In genomic region chr3:136295250-136295649, GRCm38 (mm10) we compare ENCODE assay signal across 27 mouse cellular contexts. TPM values are rescaled to one million over a fixed set of nuclear protein-coding genes. Genes with fewer than 3 reads are reported as not detected.
DNase-seq lines count a peak whose midpoint lies in the region; ATAC-seq and TF ChIP-seq lines count a peak whose summit lies in the region.
"Had no signal": no experiment of that assay in that cellular context is flagged by ENCODE, and none has a peak within 500 bp of the region (broad histone marks: within the 10 kb centered on the region; RNA-seq: fewer than 3 reads in every experiment).

No protein-coding gene starts in this region.

- intact Hi-C loops in left cerebral cortex, postnatal 25 days (cut with DNase I), result no loop called here

- H3K36me3 ChIP-seq in forebrain, postnatal 0 days (ENCODE audit: insufficient read depth), result no peaks in the 10 kb centered on the region
- H3K36me3 ChIP-seq: hindbrain, embryonic 10.5 days; limb, embryonic 12.5 days; midbrain, embryonic 13.5 days; neural tube, embryonic 13.5 days had no signal

- TF ChIP-seq CTCF in brain, embryonic 14.5 days (IDR thresholded peaks at IDR 0.05; ENCODE audit: borderline replicate concordance, extremely low read depth, insufficient read depth, insufficient read length), result no peak
- no peak for TF ChIP-seq CTCF in forebrain, postnatal 0 days (IDR thresholded peaks at IDR 0.05; ENCODE audit: low read depth)

- no peak for TF ChIP-seq POLR2A in brain, embryonic 14.5 days (IDR thresholded peaks at IDR 0.05; ENCODE audit: borderline replicate concordance, extremely low read depth, insufficient read depth, insufficient read length, poor library complexity, severe bottlenecking)

- no peak overlapping the region for H3K4me3 ChIP-seq in forebrain, postnatal 0 days (ENCODE audit: low read depth, low read length)
- H3K4me3 ChIP-seq: hindbrain, embryonic 10.5 days; limb, embryonic 12.5 days; midbrain, embryonic 13.5 days; myocyte; neural tube, embryonic 13.5 days had no signal

- H3K4me2 ChIP-seq in forebrain, postnatal 0 days (ENCODE audit: low read depth), result no peak overlapping the region
- H3K4me2 ChIP-seq: heart, embryonic 11.5 days; limb, embryonic 12.5 days; liver, embryonic 11.5 days; midbrain, embryonic 13.5 days; neural tube, embryonic 13.5 days had no signal

- H3K27me3 ChIP-seq in forebrain, postnatal 0 days (ENCODE audit: insufficient read depth, low read length), result no peaks in the 10 kb centered on the region
- H3K27me3 ChIP-seq: limb, embryonic 12.5 days; midbrain, embryonic 13.5 days; neural tube, embryonic 13.5 days had no signal

- H3K27ac ChIP-seq in forebrain, postnatal 0 days (ENCODE audit: low read depth, low read length), result no peak overlapping the region
- H3K27ac ChIP-seq: hindbrain, embryonic 10.5 days; limb, embryonic 12.5 days; midbrain, embryonic 13.5 days; neural tube, embryonic 13.5 days had no signal

- no peak overlapping the region for H3K9ac ChIP-seq in forebrain, postnatal 0 days
- H3K9ac ChIP-seq: limb, embryonic 12.5 days; liver, postnatal 0 days; midbrain, embryonic 13.5 days; neural tube, embryonic 13.5 days had no signal

- no peak; the same call in 1 of the 2 replicates for ATAC-seq in forebrain, postnatal 0 days
- ATAC-seq: activated CD4-positive, CD25-positive, alpha-beta regulatory T cell, adult 4 months; hindbrain, embryonic 16.5 days; intestine, postnatal 0 days; liver, postnatal 0 days; midbrain, embryonic 13.5 days had no signal

- 54% methylated on average over 2 of the region's 2 CpGs for WGBS in forebrain, postnatal 0 days

- DNase-seq in layer of hippocampus, adult 11-12 months (ENCODE audit: low spot score), result peak; percentile 47
- DNase-seq in layer of hippocampus, postnatal 25 days (ENCODE audit: extremely low spot score in 1 of 2, low spot score in 1 of 2), result no peak
- peak; percentile 74 for DNase-seq in brain, adult 2 months (ENCODE audit: low read depth, low spot score)
- peak; percentile 73 for DNase-seq in brain, embryonic 14.5 days (ENCODE audit: low read depth)
- peak; percentile 51 for DNase-seq in forebrain, postnatal 0 days
- DNase-seq in right cerebral cortex, adult 18-20 months, result no peak
- DNase-seq in kidney, postnatal 10 days, result no peak
- no peak for DNase-seq in left cerebral cortex, postnatal 25 days (ENCODE audit: low spot score in 2 of 2)
- DNase-seq: adrenal gland, adult 8-10 months; gastrocnemius, postnatal 10 days; heart, adult 11 months; kidney, postnatal 4 days; liver, postnatal 0 days; lung, postnatal 10 days; right cerebral cortex, postnatal 4 days; thymus, postnatal 25 days had no signal

- H3K9me3 ChIP-seq in forebrain, postnatal 0 days (ENCODE audit: low read length), result no peaks in the 10 kb centered on the region
- H3K9me3 ChIP-seq: hindbrain, embryonic 10.5 days; limb, embryonic 12.5 days; midbrain, embryonic 13.5 days; neural tube, embryonic 13.5 days had no signal

- H3K4me1 ChIP-seq in forebrain, postnatal 0 days (ENCODE audit: insufficient read depth), result no peaks in the 10 kb centered on the region
- H3K4me1 ChIP-seq: hindbrain, embryonic 10.5 days; midbrain, embryonic 13.5 days; neural tube, embryonic 13.5 days had no signal

RNA-seq across cellular contexts. Expression of gene Bank1, which starts 30.6 kb away (rescaled TPM):
- total RNA-seq in layer of hippocampus, postnatal 25 days (2021), result 1 to 10 TPM in 1 of 2 experiments, under 1 TPM in 1; 0.87 to 1.1 TPM
- 0.16 TPM in 2 replicates for polyA plus RNA-seq in brain, embryonic 14.5 days (2012; rRNA removed)
- 0.31 and 0.38 TPM in 2 replicates for total RNA-seq in forebrain, postnatal 0 days (2014; rRNA removed)
- polyA plus RNA-seq in forebrain, postnatal 0 days (2015; fragmentation: Nextera tagmentation; extraction: Ambion mirVana), result 0.39 and 0.43 TPM in 2 replicates
- 1 to 10 TPM; 1.2 to 1.3 TPM for total RNA-seq in left cerebral cortex, postnatal 25 days (2021)
- polyA plus RNA-seq: C2C12, myocyte had no signal

Comparison
In these comparisons a context has a peak if more than half of its experiments do, and no peak if none do; other contexts are left out.
1. DNase-seq: peak in layer of hippocampus, adult 11-12 months (single experiment), brain, adult 2 months (single experiment), brain, embryonic 14.5 days (single experiment) and forebrain, postnatal 0 days (single experiment); none in layer of hippocampus, postnatal 25 days (0 of 2), right cerebral cortex, adult 18-20 months (single experiment), kidney, postnatal 10 days (single experiment) and left cerebral cortex, postnatal 25 days (0 of 2).